Mouse (Mus musculus) liver, embryonic 11.5 days (tissue): ENCODE data around the gene Atp6v0e. TPM values are rescaled to one million over a fixed set of nuclear protein-coding genes. Genes with fewer than 3 reads are reported as not detected.

Experiments used
- ATAC-seq: fragments of 200-750 bp; cut with Nextera tagmentation; replicated peaks from 2 replicates; pipeline ENCODE4 v1.8.0; 2017; ENCODE audit warnings: moderate number of reproducible peaks, mild to moderate bottlenecking, moderate TSS enrichment, moderate library complexity; ENCODE audit not compliant: low FRiP score
- DNase-seq: peaks from one replicate; pipeline ENCODE4 v3.0.0-alpha.2; 2017; ENCODE audit warnings: low spot score
- H3K27ac ChIP-seq: fragments of 300-500 bp; sonication (generic); 2 replicates; pipeline ENCODE4 v1.5.1; 2014; ENCODE audit warnings: mild to moderate bottlenecking, low read depth, low read length, control low read depth
- H3K27me3 ChIP-seq: fragments of 300-500 bp; sonication (generic); replicated peaks from 2 replicates; pipeline ENCODE4 v1.6.1; 2014; ENCODE audit warnings: low read length, mixed read lengths; ENCODE audit not compliant: control insufficient read depth, insufficient read depth
- H3K36me3 ChIP-seq: fragments of 300-500 bp; sonication (generic); 2 replicates; pipeline ENCODE4 v1.6.1; 2014; ENCODE audit warnings: mild to moderate bottlenecking, low read length, moderate library complexity, mixed read lengths; ENCODE audit not compliant: control insufficient read depth, insufficient read depth
- H3K4me1 ChIP-seq: fragments of 300-500 bp; sonication (generic); replicated peaks from 2 replicates; pipeline ENCODE4 v1.6.1; 2014; ENCODE audit warnings: low read length, mixed read lengths; ENCODE audit not compliant: control insufficient read depth, insufficient read depth
- H3K4me2 ChIP-seq: fragments of 300-500 bp; sonication (generic); 2 replicates; pipeline ENCODE4 v1.6.1; 2014; ENCODE audit warnings: mild to moderate bottlenecking, control low read depth, moderate library complexity
- H3K4me3 ChIP-seq: fragments of 300-500 bp; sonication (generic); 2 replicates; pipeline ENCODE4 v1.5.1; 2014; ENCODE audit warnings: low read depth, low read length, control low read depth
- H3K9ac ChIP-seq: fragments of 300-500 bp; sonication (generic); 2 replicates; pipeline ENCODE4 v1.6.1; 2014; ENCODE audit warnings: low read depth, low read length, control low read depth
- H3K9me3 ChIP-seq: fragments of 300-500 bp; sonication (generic); 2 replicates; pipeline ENCODE4 v1.6.1; 2016; ENCODE audit warnings: low read length, inconsistent platforms, mixed read lengths; ENCODE audit not compliant: control insufficient read depth
- WGBS: fragments of 180-500 bp; shearing (Covaris S2); extraction: QIAGEN DNeasy Blood & Tissue Kit; methylation state at CpG from one replicate; pipeline ENCODE4 v1.1.7; 2014; 5-methylcytosine and 5-hydroxymethylcytosine counted together
- polyA plus RNA-seq: library from polyadenylated mRNA; unstranded; fragments of >200 nt; fragmentation: Nextera tagmentation; extraction: Ambion mirVana; gene quantifications from 2 replicates; pipeline ENCODE4 v1.2.1, GENCODE M21; 2014

The Atp6v0e gene
- polyA plus RNA-seq, 1 experiment from 2014 or later = 245 TPM

GRCm38 (mm10) chr17:26644509-26645410, 18.3 kb upstream of the Atp6v0e start:
- no peak overlapping the region for H3K4me2 ChIP-seq
- no peaks in the 10 kb centered on the region for H3K4me1 ChIP-seq
- no peak overlapping the region for H3K27ac ChIP-seq
- ATAC-seq = no peak
- H3K4me3 ChIP-seq = no peak overlapping the region
- no peaks in the 10 kb centered on the region for H3K9me3 ChIP-seq
- WGBS = 85% methylated on average over 9 of the region's 9 CpGs
- no peak for DNase-seq
- H3K36me3 ChIP-seq = peaks cover 30% of the 10 kb centered on the region
- H3K9ac ChIP-seq = no peak overlapping the region
- H3K27me3 ChIP-seq = no peaks in the 10 kb centered on the region

- WGBS = 77% methylated on average over 8 of the region's 8 CpGs
- H3K27ac ChIP-seq = no peak overlapping the region
- no peak overlapping the region for H3K9ac ChIP-seq
- H3K27me3 ChIP-seq = no peaks in the 10 kb centered on the region
- no peaks in the 10 kb centered on the region for H3K4me1 ChIP-seq
- DNase-seq = no peak
- no peak overlapping the region for H3K4me2 ChIP-seq
- H3K36me3 ChIP-seq = peaks cover 25% of the 10 kb centered on the region
- H3K9me3 ChIP-seq = no peaks in the 10 kb centered on the region
- H3K4me3 ChIP-seq = no peak overlapping the region
- no peak for ATAC-seq
Observed at GRCm38 (mm10) chr17:26645411-26645854, 17.6 kb upstream of the Atp6v0e start.

- Histone ChIP-seq H3K36me3 (peaks cover 23% of the 10 kb centered on the region), H3K4me2 (no peak overlapping the region), H3K9ac (no peak overlapping the region), H3K4me1 (no peaks in the 10 kb centered on the region), H3K9me3 (no peaks in the 10 kb centered on the region), H3K4me3 (no peak overlapping the region), H3K27me3 (no peaks in the 10 kb centered on the region), H3K27ac (no peak overlapping the region; the same call in 1 of the 2 replicates)
- ATAC-seq (no peak), DNase-seq (no peak)
- WGBS = 65% methylated on average over 13 of the region's 13 CpGs
Observed at GRCm38 (mm10) chr17:26647283-26647682, 15.7 kb upstream of the Atp6v0e start.

GRCm38 (mm10) chr17:26649565-26649964, 13.5 kb upstream of the Atp6v0e start:
- no peaks in the 10 kb centered on the region for H3K4me1 ChIP-seq
- H3K9me3 ChIP-seq = no peaks in the 10 kb centered on the region
- H3K36me3 ChIP-seq = peaks cover 10% of the 10 kb centered on the region; the same call in 1 of the 2 replicates
- H3K4me3 ChIP-seq = no peak overlapping the region
- H3K4me2 ChIP-seq = no peak overlapping the region
- no peak overlapping the region for H3K9ac ChIP-seq
- ATAC-seq (no peak), DNase-seq (no peak)
- no peaks in the 10 kb centered on the region for H3K27me3 ChIP-seq
- WGBS = 87% methylated on average over 4 of the region's 4 CpGs
- H3K27ac ChIP-seq = no peak overlapping the region

- no peaks in the 10 kb centered on the region for H3K27me3 ChIP-seq
- 82% methylated on average over 14 of the region's 14 CpGs for WGBS
- DNase-seq (no peak), ATAC-seq (no peak)
- no peak overlapping the region for H3K4me2 ChIP-seq
- no peaks in the 10 kb centered on the region for H3K4me1 ChIP-seq
- H3K27ac ChIP-seq = no peak overlapping the region
- H3K9me3 ChIP-seq = no peaks in the 10 kb centered on the region
- H3K4me3 ChIP-seq = no peak overlapping the region
- H3K9ac ChIP-seq = no peak overlapping the region
- peaks cover 14% of the 10 kb centered on the region for H3K36me3 ChIP-seq
Observed at GRCm38 (mm10) chr17:26650451-26651363, 12.3 kb upstream of the Atp6v0e start.

GRCm38 (mm10) chr17:26658854-26659572, 4.0 kb upstream of the Atp6v0e start:
- Histone ChIP-seq H3K27ac (no peak overlapping the region), H3K36me3 (peaks cover 10% of the 10 kb centered on the region), H3K27me3 (no peaks in the 10 kb centered on the region), H3K4me3 (no peak overlapping the region), H3K9ac (no peak overlapping the region), H3K4me2 (no peak overlapping the region), H3K4me1 (peaks cover 9% of the 10 kb centered on the region), H3K9me3 (no peaks in the 10 kb centered on the region)
- ATAC-seq (no peak), DNase-seq (no peak)
- 38% methylated on average over 21 of the region's 21 CpGs for whole genome bisulfite sequencing

GRCm38 (mm10) chr17:26659573-26659915, 3.5 kb upstream of the Atp6v0e start:
- 82% methylated on average over 3 of the region's 3 CpGs for WGBS

GRCm38 (mm10) chr17:26660192-26660912, 2.7 kb upstream of the Atp6v0e start:
- Histone ChIP-seq H3K36me3 (peaks cover 6% of the 10 kb centered on the region), H3K9me3 (no peaks in the 10 kb centered on the region), H3K4me3 (no peak overlapping the region), H3K27me3 (no peaks in the 10 kb centered on the region), H3K27ac (no peak overlapping the region), H3K4me2 (no peak overlapping the region), H3K9ac (no peak overlapping the region), H3K4me1 (peaks cover 9% of the 10 kb centered on the region)
- WGBS = 24% methylated on average over 20 of the region's 21 CpGs
- DNase-seq = peak; percentile 55
- ATAC-seq = no peak

More at GRCm38 (mm10) chr17:26659573-26659915, 3.5 kb upstream of the Atp6v0e start:
- Histone ChIP-seq H3K36me3 (peaks cover 10% of the 10 kb centered on the region), H3K9ac (no peak overlapping the region), H3K9me3 (no peaks in the 10 kb centered on the region), H3K4me3 (no peak overlapping the region), H3K4me2 (no peak overlapping the region), H3K27ac (no peak overlapping the region), H3K4me1 (peaks cover 9% of the 10 kb centered on the region), H3K27me3 (no peaks in the 10 kb centered on the region)
- no peak for ATAC-seq
- DNase-seq = no peak
